ENCODE assay signal across 13 mouse cellular contexts in genomic region chr11:4850404-4850803, GRCm38 (mm10). TPM values are rescaled to one million over a fixed set of nuclear protein-coding genes. Genes with fewer than 3 reads are reported as not detected.
A peak's percentile ranks its signal among the peaks of the same experiment; 100 is the strongest.
DNase-seq lines count a peak whose midpoint lies in the region; ATAC-seq and TF ChIP-seq lines count a peak whose summit lies in the region.
"Had no signal": no experiment of that assay in that cellular context is flagged by ENCODE, and none has a peak within 500 bp of the region (broad histone marks: within the 10 kb centered on the region; RNA-seq: fewer than 3 reads in every experiment).

No protein-coding gene starts in this region.

- H3K4me2 ChIP-seq in forebrain, embryonic 12.5 days = no peak overlapping the region
- 0 out of 2 replicates have a peak overlapping the region, but pooled peaks have one; percentile 57 for H3K4me2 ChIP-seq in hindbrain, embryonic 14.5 days (replicated peaks)
- H3K4me2 ChIP-seq in hindbrain, embryonic 13.5 days = no peak overlapping the region
- 0 out of 2 replicates have a peak overlapping the region, but pooled peaks have one; percentile 62 for H3K4me2 ChIP-seq in neural tube, embryonic 15.5 days
- peak overlapping the region; percentile 93 for H3K4me2 ChIP-seq in myocyte (ENCODE audit: low read depth)

- no peak overlapping the region for H3ac ChIP-seq in myocyte (ENCODE audit: control insufficient read depth, insufficient read length)

- peaks cover 3% of the 10 kb centered on the region; the same call in 1 of the 2 replicates for H3K9me3 ChIP-seq in forebrain, embryonic 10.5 days
- H3K9me3 ChIP-seq in forebrain, embryonic 12.5 days = no peaks in the 10 kb centered on the region
- no peaks in the 10 kb centered on the region for H3K9me3 ChIP-seq in hindbrain, embryonic 14.5 days (ENCODE audit: control insufficient read depth, low read length)
- H3K9me3 ChIP-seq in hindbrain, embryonic 13.5 days = no peaks in the 10 kb centered on the region
- no peaks in the 10 kb centered on the region for H3K9me3 ChIP-seq in neural tube, embryonic 15.5 days (replicated peaks)

- peaks cover 35% of the 10 kb centered on the region for H3K79me2 ChIP-seq in myocyte (ENCODE audit: control insufficient read depth, insufficient read depth)

- no peak for DNase-seq in forebrain, embryonic 10.5 days (ENCODE audit: extremely low spot score, low spot score)
- no peak for DNase-seq in hindbrain, embryonic 14.5 days (ENCODE audit: low spot score)
- no peak for DNase-seq in neural tube, embryonic 10.5 days (ENCODE audit: extremely low spot score, low spot score)
- DNase-seq in left cerebral cortex, postnatal 25 days (ENCODE audit: low spot score in 2 of 2) = no peak
- DNase-seq: adrenal gland, postnatal 36 days; cerebellum, postnatal 14 days; gastrocnemius, postnatal 14 days; kidney, postnatal 25 days; lung, postnatal 4 days had no signal

- intact Hi-C loops in left cerebral cortex, postnatal 25 days (cut with DNase I) = no loop called here

- H3K4me3 ChIP-seq in forebrain, embryonic 10.5 days = peak overlapping the region; percentile 81
- no peak overlapping the region for H3K4me3 ChIP-seq in forebrain, embryonic 12.5 days (replicated peaks)
- no peak overlapping the region for H3K4me3 ChIP-seq in hindbrain, embryonic 14.5 days (replicated peaks; ENCODE audit: low read length)
- H3K4me3 ChIP-seq in hindbrain, embryonic 13.5 days = no peak overlapping the region
- H3K4me3 ChIP-seq in neural tube, embryonic 15.5 days (replicated peaks) = no peak overlapping the region
- peak overlapping the region; percentile 81 for H3K4me3 ChIP-seq in myocyte

- H3K36me3 ChIP-seq in forebrain, embryonic 10.5 days (replicated peaks) = peaks cover 3% of the 10 kb centered on the region; the same call in 1 of the 2 replicates
- H3K36me3 ChIP-seq in forebrain, embryonic 12.5 days (replicated peaks) = no peaks in the 10 kb centered on the region
- no peaks in the 10 kb centered on the region for H3K36me3 ChIP-seq in hindbrain, embryonic 14.5 days (replicated peaks; ENCODE audit: control insufficient read depth, insufficient read depth)
- no peaks in the 10 kb centered on the region for H3K36me3 ChIP-seq in hindbrain, embryonic 13.5 days
- H3K36me3 ChIP-seq in neural tube, embryonic 15.5 days = no peaks in the 10 kb centered on the region
- H3K36me3 ChIP-seq in myocyte (ENCODE audit: control insufficient read depth, insufficient read depth) = no peaks in the 10 kb centered on the region

- no peaks in the 10 kb centered on the region for H3K27me3 ChIP-seq in forebrain, embryonic 10.5 days (ENCODE audit: poor library complexity, severe bottlenecking)
- no peaks in the 10 kb centered on the region for H3K27me3 ChIP-seq in forebrain, embryonic 12.5 days
- H3K27me3 ChIP-seq in hindbrain, embryonic 14.5 days (ENCODE audit: control insufficient read depth, insufficient read depth, low read length) = no peaks in the 10 kb centered on the region
- H3K27me3 ChIP-seq in hindbrain, embryonic 13.5 days = no peaks in the 10 kb centered on the region
- no peaks in the 10 kb centered on the region for H3K27me3 ChIP-seq in neural tube, embryonic 15.5 days (replicated peaks)
- H3K27me3 ChIP-seq in myocyte (ENCODE audit: control insufficient read depth, insufficient read depth, insufficient read length) = no peaks in the 10 kb centered on the region

- WGBS in forebrain, embryonic 10.5 days = 94% methylated on average over 2 of the region's 2 CpGs
- 91% methylated on average over 2 of the region's 2 CpGs for WGBS in forebrain, embryonic 12.5 days
- 92% methylated on average over 2 of the region's 2 CpGs for WGBS in hindbrain, embryonic 14.5 days
- 95% methylated on average over 2 of the region's 2 CpGs for WGBS in hindbrain, embryonic 13.5 days
- 95% methylated on average over 2 of the region's 2 CpGs for WGBS in neural tube, embryonic 15.5 days

- no peak overlapping the region for H3K9ac ChIP-seq in forebrain, embryonic 12.5 days
- H3K9ac ChIP-seq in hindbrain, embryonic 14.5 days = no peak overlapping the region
- H3K9ac ChIP-seq in hindbrain, embryonic 13.5 days = no peak overlapping the region
- H3K9ac ChIP-seq in neural tube, embryonic 15.5 days (replicated peaks) = no peak overlapping the region

- TF ChIP-seq POLR2A in myocyte (IDR thresholded peaks at IDR 0.05; ENCODE audit: insufficient read length, low read depth) = no peak

- peaks cover 20% of the 10 kb centered on the region for H3K4me1 ChIP-seq in forebrain, embryonic 10.5 days
- H3K4me1 ChIP-seq in forebrain, embryonic 12.5 days = peaks cover 20% of the 10 kb centered on the region
- peaks cover 13% of the 10 kb centered on the region for H3K4me1 ChIP-seq in hindbrain, embryonic 14.5 days (replicated peaks; ENCODE audit: control insufficient read depth, insufficient read depth, low read length)
- H3K4me1 ChIP-seq in hindbrain, embryonic 13.5 days (replicated peaks) = peaks cover 23% of the 10 kb centered on the region
- peaks cover 25% of the 10 kb centered on the region for H3K4me1 ChIP-seq in neural tube, embryonic 15.5 days

- no peak overlapping the region for H3K27ac ChIP-seq in forebrain, embryonic 10.5 days
- no peak overlapping the region for H3K27ac ChIP-seq in forebrain, embryonic 12.5 days
- no peak overlapping the region for H3K27ac ChIP-seq in hindbrain, embryonic 14.5 days
- H3K27ac ChIP-seq in hindbrain, embryonic 13.5 days = no peak overlapping the region
- H3K27ac ChIP-seq in neural tube, embryonic 15.5 days (replicated peaks) = no peak overlapping the region

- ATAC-seq in forebrain, embryonic 12.5 days (ENCODE audit: low FRiP score) = no peak
- ATAC-seq in hindbrain, embryonic 14.5 days (ENCODE audit: low FRiP score) = no peak
- no peak for ATAC-seq in hindbrain, embryonic 13.5 days (ENCODE audit: low FRiP score)
- no peak for ATAC-seq in neural tube, embryonic 15.5 days (ENCODE audit: low FRiP score)

TF ChIP-seq in myocyte, 11 proteins besides CTCF, POLR2A, EP300 and RAD21:
- TF ChIP-seq TCF12 (IDR thresholded peaks at IDR 0.05; ENCODE audit: insufficient read depth, poor library complexity, severe bottlenecking) (no peak), REST (IDR thresholded peaks at IDR 0.05; ENCODE audit: insufficient read depth, insufficient read length) (no peak), MAX (IDR thresholded peaks at IDR 0.05; ENCODE audit: low read depth) (no peak), E2F4 (IDR thresholded peaks at IDR 0.05; ENCODE audit: insufficient read depth) (no peak), TCF3 (IDR thresholded peaks at IDR 0.05; ENCODE audit: insufficient read length, low read depth) (no peak), MYOD1 (IDR thresholded peaks at IDR 0.05; ENCODE audit: control insufficient read depth in 1 of 3, insufficient read length in 2 of 3, low read depth in 2 of 3) (no peak), POLR2AphosphoS2 (IDR thresholded peaks at IDR 0.05; ENCODE audit: insufficient read length, low read depth) (no peak)

RNA-seq across cellular contexts. Expression of gene Nf2, which starts 1.1 kb away (rescaled TPM):
- 57.4 and 62.4 TPM in 2 replicates for polyA plus RNA-seq in forebrain, embryonic 10.5 days (2016; fragmentation: Nextera tagmentation; extraction: Ambion mirVana)
- polyA plus RNA-seq in forebrain, embryonic 12.5 days (2016; fragmentation: Nextera tagmentation; extraction: Ambion mirVana) = 72.1 and 75.6 TPM in 2 replicates
- polyA plus RNA-seq in hindbrain, embryonic 14.5 days (2014; fragmentation: Nextera tagmentation; extraction: Ambion mirVana) = 63.9 and 65.5 TPM in 2 replicates
- 64.4 and 67.0 TPM in 2 replicates for polyA plus RNA-seq in hindbrain, embryonic 13.5 days (2015; fragmentation: Nextera tagmentation; extraction: Ambion mirVana)
- 61.9 and 62.2 TPM in 2 replicates for polyA plus RNA-seq in neural tube, embryonic 15.5 days (2015; fragmentation: Nextera tagmentation; extraction: Ambion mirVana)
- 51.1 TPM for polyA plus RNA-seq in myocyte (2012; fragmentation: generic; extraction: Trizol)
- total RNA-seq in left cerebral cortex, postnatal 25 days (2021) = 10 to 100 TPM; 76.2 to 76.5 TPM

RNA-seq across cellular contexts. Expression of gene Nipsnap1, which starts 23.3 kb away (rescaled TPM):
- polyA plus RNA-seq in forebrain, embryonic 10.5 days (2016; fragmentation: Nextera tagmentation; extraction: Ambion mirVana) = 84.6 and 86.8 TPM in 2 replicates
- polyA plus RNA-seq in forebrain, embryonic 12.5 days (2016; fragmentation: Nextera tagmentation; extraction: Ambion mirVana) = 95.5 and 99.9 TPM in 2 replicates
- 116 and 118 TPM in 2 replicates for polyA plus RNA-seq in hindbrain, embryonic 14.5 days (2014; fragmentation: Nextera tagmentation; extraction: Ambion mirVana)
- polyA plus RNA-seq in hindbrain, embryonic 13.5 days (2015; fragmentation: Nextera tagmentation; extraction: Ambion mirVana) = 134 and 142 TPM in 2 replicates
- 121 and 137 TPM in 2 replicates for polyA plus RNA-seq in neural tube, embryonic 15.5 days (2015; fragmentation: Nextera tagmentation; extraction: Ambion mirVana)
- 7.2 TPM for polyA plus RNA-seq in myocyte (2012; fragmentation: generic; extraction: Trizol)
- 10 to 100 TPM; 76.3 to 86.3 TPM for total RNA-seq in left cerebral cortex, postnatal 25 days (2021)

RNA-seq across cellular contexts. Expression of gene Thoc5, which starts 44.7 kb away (rescaled TPM):
- polyA plus RNA-seq in forebrain, embryonic 10.5 days (2016; fragmentation: Nextera tagmentation; extraction: Ambion mirVana) = 56.8 and 58.2 TPM in 2 replicates
- 55.2 and 61.4 TPM in 2 replicates for polyA plus RNA-seq in forebrain, embryonic 12.5 days (2016; fragmentation: Nextera tagmentation; extraction: Ambion mirVana)
- polyA plus RNA-seq in hindbrain, embryonic 14.5 days (2014; fragmentation: Nextera tagmentation; extraction: Ambion mirVana) = 53.3 TPM in 2 replicates
- polyA plus RNA-seq in hindbrain, embryonic 13.5 days (2015; fragmentation: Nextera tagmentation; extraction: Ambion mirVana) = 55.9 and 57.3 TPM in 2 replicates
- polyA plus RNA-seq in neural tube, embryonic 15.5 days (2015; fragmentation: Nextera tagmentation; extraction: Ambion mirVana) = 43.4 and 46.5 TPM in 2 replicates
- polyA plus RNA-seq in myocyte (2012; fragmentation: generic; extraction: Trizol) = 57.9 TPM
- 10 to 100 TPM; 34.4 to 37.6 TPM for total RNA-seq in left cerebral cortex, postnatal 25 days (2021)

Comparison
In these comparisons a context has a peak if more than half of its experiments do, and no peak if none do; other contexts are left out.
1. H3K4me3 ChIP-seq: peak in forebrain, embryonic 10.5 days (single experiment) and myocyte (single experiment); none in forebrain, embryonic 12.5 days (single experiment), hindbrain, embryonic 14.5 days (single experiment), hindbrain, embryonic 13.5 days (single experiment) and neural tube, embryonic 15.5 days (single experiment).
2. H3K4me2 ChIP-seq: peak in hindbrain, embryonic 14.5 days (single experiment), neural tube, embryonic 15.5 days (single experiment) and myocyte (single experiment); none in forebrain, embryonic 12.5 days (single experiment) and hindbrain, embryonic 13.5 days (single experiment).
3. RNA of gene Nipsnap1, which starts 23.3 kb away (polyA plus RNA-seq): 121 to 137 TPM in neural tube, embryonic 15.5 days, 134 to 142 TPM in hindbrain, embryonic 13.5 days, 116 to 118 TPM in hindbrain, embryonic 14.5 days, 95.5 to 99.9 TPM in forebrain, embryonic 12.5 days and 84.6 to 86.8 TPM in forebrain, embryonic 10.5 days; 7.2 TPM in myocyte (single experiment); every median in the first group is over 10 times any median in the second.